Mouse (Mus musculus) cerebellum, adult 2 months (tissue): Measurements from ENCODE around the gene Wdr18. TPM values are rescaled to one million over a fixed set of nuclear protein-coding genes. Genes with fewer than 3 reads are reported as not detected.

Experiments used
- DNase-seq, 2 experiments: peaks; one replicate each; pipeline ENCODE4 v3.0.0; 2021
- H3K27ac ChIP-seq: fragments of 200-500 bp; 2 replicates; pipeline ENCODE4 v1.5.1; 2012; ENCODE audit warnings: low read length, control low read depth, inconsistent platforms; ENCODE audit not compliant: insufficient read depth
- H3K27me3 ChIP-seq: fragments of 200-500 bp; 2 replicates; pipeline ENCODE4 v1.6.1; 2012; ENCODE audit warnings: inconsistent platforms, mild to moderate bottlenecking, low read length, moderate library complexity; ENCODE audit not compliant: control insufficient read depth, insufficient read depth
- H3K4me1 ChIP-seq: fragments of 200-500 bp; 2 replicates; pipeline ENCODE4 v1.6.1; 2011; ENCODE audit warnings: low read length; ENCODE audit not compliant: control insufficient read depth, insufficient read depth
- H3K4me3 ChIP-seq: fragments of 200-500 bp; replicated peaks from 2 replicates; pipeline ENCODE3; 2011; ENCODE audit warnings: mild to moderate bottlenecking, low read depth, low read length, control low read depth; ENCODE audit not compliant: insufficient read depth
- CTCF ChIP-seq: fragments of 200-500 bp; IDR thresholded peaks from 2 replicates; pipeline ENCODE4 v1.5.1; 2011; ENCODE audit warnings: low read depth, mild to moderate bottlenecking, control low read depth, low read length, moderate library complexity, borderline replicate concordance; ENCODE audit not compliant: insufficient read depth
- POLR2A ChIP-seq: fragments of 200-500 bp; IDR thresholded peaks from 2 replicates; pipeline ENCODE4 v1.6.1; 2011; ENCODE audit warnings: low read length, control low read depth, borderline replicate concordance; ENCODE audit not compliant: insufficient read depth
- WGBS: fragments of 180-500 bp; shearing (Covaris S2); methylation state at CpG from one replicate; pipeline ENCODE4 v1.1.7; 2018; 5-methylcytosine and 5-hydroxymethylcytosine counted together
- polyA plus RNA-seq: library from polyadenylated mRNA; depleted of rRNA; stranded (reverse); fragments of >200 nt; gene quantifications from 2 replicates; pipeline ENCODE4 v1.2.3, GENCODE M21; 2012

The Wdr18 gene
- polyA plus RNA-seq, 1 experiment, result 57.4 TPM

GRCm38 (mm10) chr10:79924998-79925784, 34.8 kb upstream of the Wdr18 start:
- Histone ChIP-seq H3K4me1 (peaks cover 24% of the 10 kb centered on the region), H3K27me3 (no peaks in the 10 kb centered on the region), H3K27ac (no peak overlapping the region), H3K4me3 (no peak overlapping the region)
- peak; percentile 90 to 97 for DNase-seq
- TF ChIP-seq POLR2A (no peak), CTCF (peak; percentile 99)
- 8% methylated on average over 29 of the region's 29 CpGs for WGBS

DNA sequence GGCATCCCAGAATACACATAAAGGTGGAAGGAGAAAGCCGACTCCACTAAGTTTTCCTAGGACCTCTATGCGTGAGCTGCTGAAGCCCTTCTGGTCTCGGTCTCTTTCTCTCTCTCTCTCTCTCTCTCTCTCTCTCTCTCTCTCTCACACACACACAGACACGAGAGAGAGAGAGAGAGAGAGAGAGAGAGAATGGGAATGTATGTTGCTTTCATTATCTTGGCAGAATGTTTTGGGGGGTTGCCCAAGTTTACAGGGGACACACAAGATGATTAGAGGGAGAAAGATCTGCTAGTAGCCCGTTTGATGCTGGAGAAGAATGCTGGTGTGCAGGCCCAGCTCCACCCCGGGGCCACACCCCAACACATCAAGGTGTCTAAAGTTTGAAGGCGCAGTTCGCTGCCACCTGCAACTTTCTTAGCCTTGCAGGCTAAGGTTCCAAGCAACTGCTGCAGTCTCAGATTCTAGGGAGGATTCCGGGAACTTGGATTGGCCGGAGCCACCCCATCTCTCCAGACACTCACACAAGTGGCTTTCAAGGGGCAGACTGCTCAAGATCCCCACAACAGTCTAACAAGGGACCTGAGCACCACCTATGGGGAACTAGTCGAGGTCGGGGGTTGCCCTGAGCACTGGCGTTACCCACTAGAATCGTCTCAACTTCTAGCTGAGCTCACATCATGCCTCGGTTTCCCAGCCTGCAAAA, 34.0 kb upstream of the Wdr18 start:
- TF ChIP-seq CTCF (no peak), POLR2A (no peak)
- Histone ChIP-seq H3K27ac (peak overlapping the region; percentile 72), H3K27me3 (no peaks in the 10 kb centered on the region), H3K4me1 (peaks cover 23% of the 10 kb centered on the region), H3K4me3 (peak overlapping the region; percentile 67)
- WGBS, result 7% methylated on average over 15 of the region's 15 CpGs
- no peak for DNase-seq

- Histone ChIP-seq H3K4me1 (peaks cover 30% of the 10 kb centered on the region), H3K4me3 (peak within 1 kb of the TSS; percentile 67), H3K27me3 (no peaks in the 10 kb centered on the region), H3K27ac (peak within 1 kb of the TSS; percentile 74)
- WGBS, result under 1% methylated on average over 63 of the region's 63 CpGs
- peak; percentile 90 to 92 for DNase-seq
- TF ChIP-seq CTCF (no peak), POLR2A (no peak)
Observed at GRCm38 (mm10) chr10:79926491-79927323, 33.2 kb upstream of the Wdr18 start, which contains the start of gene Arid3a. Gene Arid3a, plus strand, starts transcription at chr10:79927043.

GRCm38 (mm10) chr10:79927324-79928029, 32.5 kb upstream of the Wdr18 start:
- peaks cover 38% of the 10 kb centered on the region for H3K4me1 ChIP-seq
- no peaks in the 10 kb centered on the region for H3K27me3 ChIP-seq
- H3K4me3 ChIP-seq, result peak overlapping the region; percentile 67
- WGBS, result under 1% methylated on average over 54 of the region's 54 CpGs
- H3K27ac ChIP-seq, result peak overlapping the region; percentile 11
- TF ChIP-seq CTCF, result no peak
- no peak for TF ChIP-seq POLR2A
- DNase-seq, result peak; percentile 63 to 73

DNA sequence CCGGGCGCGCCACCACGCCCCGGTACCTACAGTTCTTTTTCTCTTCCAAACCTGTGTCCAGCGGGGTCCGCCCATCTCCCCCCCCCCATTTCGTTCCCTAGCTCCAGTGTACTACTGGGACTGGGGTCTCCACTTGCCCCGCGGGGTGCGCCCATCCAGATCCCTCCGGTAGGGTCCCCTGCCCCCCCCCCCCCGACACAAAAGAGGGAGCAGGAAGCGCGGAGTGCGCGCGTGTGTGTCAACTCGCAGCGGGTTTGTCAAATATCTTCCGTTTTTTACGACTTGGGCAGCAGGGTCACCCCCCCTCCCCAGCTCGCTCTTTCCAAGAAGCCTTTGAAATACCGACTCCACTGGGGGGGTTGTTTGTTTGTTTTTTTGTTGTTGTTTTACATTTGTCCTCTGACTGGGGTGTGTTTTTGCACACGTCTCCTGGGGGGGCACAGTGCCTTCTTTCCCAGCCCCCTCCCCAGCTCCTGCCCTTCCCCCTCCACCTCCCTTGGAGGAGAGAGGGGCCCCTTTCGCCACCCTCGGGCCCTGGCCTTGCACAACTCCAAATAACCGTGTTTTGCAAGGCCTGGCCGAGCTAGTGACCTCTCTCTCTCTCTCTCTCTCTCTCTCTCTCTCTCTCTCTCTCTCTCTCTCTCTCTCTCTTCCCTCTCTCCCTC, 31.8 kb upstream of the Wdr18 start:
- 2% methylated on average over 29 of the region's 29 CpGs for WGBS
- H3K4me1 ChIP-seq, result peaks cover 45% of the 10 kb centered on the region
- H3K4me3 ChIP-seq, result peak overlapping the region; percentile 67
- peak in 1 of 2 experiments; percentile 41 for DNase-seq
- no peaks in the 10 kb centered on the region for H3K27me3 ChIP-seq
- TF ChIP-seq POLR2A (no peak), CTCF (no peak)
- peak overlapping the region; percentile 11; the same call in 1 of the 2 replicates for H3K27ac ChIP-seq

- DNase-seq, result no peak
- WGBS, result 39% methylated on average over 9 of the region's 9 CpGs
- no peak for TF ChIP-seq POLR2A
- TF ChIP-seq CTCF, result no peak
- H3K27me3 ChIP-seq, result no peaks in the 10 kb centered on the region
- no peak overlapping the region for H3K27ac ChIP-seq
- H3K4me1 ChIP-seq, result peaks cover 54% of the 10 kb centered on the region
- H3K4me3 ChIP-seq, result peak overlapping the region; percentile 4
Observed at GRCm38 (mm10) chr10:79928907-79929701, 30.8 kb upstream of the Wdr18 start.
